ENCODE assay signal across 10 mouse cellular contexts in genomic region chr10:103027931-103028252, GRCm38 (mm10). TPM values are rescaled to one million over a fixed set of nuclear protein-coding genes. Genes with fewer than 3 reads are reported as not detected.
DNase-seq lines count a peak whose midpoint lies in the region; ATAC-seq lines count a peak whose summit lies in the region.
"Had no signal": no experiment of that assay in that cellular context is flagged by ENCODE, and none has a peak within 500 bp of the region (broad histone marks: within the 10 kb centered on the region; RNA-seq: fewer than 3 reads in every experiment).

No protein-coding gene starts in this region.

- no peak for DNase-seq in kidney, postnatal 10 days
- DNase-seq in embryonic facial prominence, embryonic 11.5 days (ENCODE audit: low spot score), result no peak
- no peak for DNase-seq in thymus, postnatal 4 days
- no peak for DNase-seq in left cerebral cortex, postnatal 10 days (ENCODE audit: extremely low spot score in 1 of 2, low spot score in 2 of 2)
- DNase-seq in left cerebral cortex, adult 11 months (ENCODE audit: low spot score), result no peak

- intact Hi-C loops in left cerebral cortex, postnatal 10 days (cut with DNase I), result no loop called here

- no peaks in the 10 kb centered on the region for H3K9me3 ChIP-seq in kidney, embryonic 16.5 days (ENCODE audit: low read length)
- H3K9me3 ChIP-seq in embryonic facial prominence, embryonic 11.5 days (replicated peaks; ENCODE audit: control insufficient read depth, low read length), result no peaks in the 10 kb centered on the region
- no peaks in the 10 kb centered on the region for H3K9me3 ChIP-seq in hindbrain, embryonic 15.5 days
- no peaks in the 10 kb centered on the region for H3K9me3 ChIP-seq in midbrain, embryonic 13.5 days

- peak overlapping the region; percentile 55 for H3K4me3 ChIP-seq in kidney, embryonic 16.5 days (ENCODE audit: low read length)
- peak overlapping the region; percentile 53 for H3K4me3 ChIP-seq in embryonic facial prominence, embryonic 11.5 days (ENCODE audit: low read depth, low read length)
- H3K4me3 ChIP-seq in hindbrain, embryonic 15.5 days, result peak overlapping the region; percentile 18
- peak overlapping the region; percentile 36 for H3K4me3 ChIP-seq in midbrain, embryonic 13.5 days (replicated peaks)

- no peak for ATAC-seq in kidney, embryonic 16.5 days (ENCODE audit: low FRiP score, low TSS enrichment)
- ATAC-seq in embryonic facial prominence, embryonic 11.5 days (replicated peaks; ENCODE audit: insufficient number of reproducible peaks, low FRiP score, low TSS enrichment, low read depth), result no peak
- no peak for ATAC-seq in hindbrain, embryonic 15.5 days (ENCODE audit: low FRiP score, low read depth)
- no peak for ATAC-seq in midbrain, embryonic 13.5 days

- peaks cover 71% of the 10 kb centered on the region for H3K27me3 ChIP-seq in kidney, embryonic 16.5 days (ENCODE audit: insufficient read depth, low read length)
- H3K27me3 ChIP-seq in embryonic facial prominence, embryonic 11.5 days (ENCODE audit: control insufficient read depth, insufficient read depth, low read length), result peaks cover 20% of the 10 kb centered on the region
- peaks cover 57% of the 10 kb centered on the region for H3K27me3 ChIP-seq in hindbrain, embryonic 15.5 days
- H3K27me3 ChIP-seq in midbrain, embryonic 13.5 days, result peaks cover 74% of the 10 kb centered on the region

- no peaks in the 10 kb centered on the region for H3K36me3 ChIP-seq in kidney, embryonic 16.5 days (ENCODE audit: insufficient read depth, low read length)
- H3K36me3 ChIP-seq in embryonic facial prominence, embryonic 11.5 days (replicated peaks; ENCODE audit: control insufficient read depth, insufficient read depth, low read depth, low read length), result no peaks in the 10 kb centered on the region
- H3K36me3 ChIP-seq in hindbrain, embryonic 15.5 days, result no peaks in the 10 kb centered on the region
- no peaks in the 10 kb centered on the region for H3K36me3 ChIP-seq in midbrain, embryonic 13.5 days

- H3K27ac ChIP-seq in kidney, embryonic 16.5 days (ENCODE audit: low read length), result peak overlapping the region; percentile 81
- H3K27ac ChIP-seq in embryonic facial prominence, embryonic 11.5 days (replicated peaks; ENCODE audit: low read depth, low read length), result peak overlapping the region; percentile 90
- no peak overlapping the region for H3K27ac ChIP-seq in hindbrain, embryonic 15.5 days (replicated peaks)
- H3K27ac ChIP-seq in midbrain, embryonic 13.5 days, result no peak overlapping the region

- H3K9ac ChIP-seq in kidney, embryonic 16.5 days (replicated peaks; ENCODE audit: low read length), result peak overlapping the region; percentile 40
- peak overlapping the region; percentile 67 for H3K9ac ChIP-seq in embryonic facial prominence, embryonic 11.5 days (replicated peaks; ENCODE audit: low read length)
- H3K9ac ChIP-seq in hindbrain, embryonic 15.5 days, result no peak overlapping the region
- no peak overlapping the region for H3K9ac ChIP-seq in midbrain, embryonic 13.5 days (replicated peaks)

- peak overlapping the region; percentile 70 for H3K4me2 ChIP-seq in kidney, embryonic 16.5 days (replicated peaks; ENCODE audit: low read depth, low read length)
- H3K4me2 ChIP-seq in embryonic facial prominence, embryonic 11.5 days (ENCODE audit: low read depth, low read length), result peak overlapping the region; percentile 46
- H3K4me2 ChIP-seq in hindbrain, embryonic 15.5 days, result peak overlapping the region; percentile 46
- peak overlapping the region; percentile 54 for H3K4me2 ChIP-seq in midbrain, embryonic 13.5 days (replicated peaks)

- peaks cover 9% of the 10 kb centered on the region for H3K4me1 ChIP-seq in kidney, embryonic 16.5 days (ENCODE audit: insufficient read depth, low read length)
- no peaks in the 10 kb centered on the region for H3K4me1 ChIP-seq in embryonic facial prominence, embryonic 11.5 days (ENCODE audit: control insufficient read depth, insufficient read depth, low read length)
- peaks cover 13% of the 10 kb centered on the region; the same call in 1 of the 2 replicates for H3K4me1 ChIP-seq in hindbrain, embryonic 15.5 days (replicated peaks)
- peaks cover 14% of the 10 kb centered on the region for H3K4me1 ChIP-seq in midbrain, embryonic 13.5 days (replicated peaks)

- WGBS in kidney, embryonic 16.5 days, result under 1% methylated on average over 15 of the region's 15 CpGs
- WGBS in embryonic facial prominence, embryonic 11.5 days, result under 1% methylated on average over 15 of the region's 15 CpGs
- 1% methylated on average over 15 of the region's 15 CpGs for WGBS in hindbrain, embryonic 15.5 days
- WGBS in midbrain, embryonic 13.5 days, result under 1% methylated on average over 15 of the region's 15 CpGs

RNA-seq across cellular contexts. Expression of gene Alx1, which starts 2.1 kb away (rescaled TPM):
- polyA plus RNA-seq in kidney, embryonic 16.5 days (2015; fragmentation: Nextera tagmentation; extraction: Ambion mirVana), result 31.5 and 37.9 TPM in 2 replicates
- 186 and 220 TPM in 2 replicates for polyA plus RNA-seq in embryonic facial prominence, embryonic 11.5 days (2014; fragmentation: Nextera tagmentation; extraction: Ambion mirVana)
- polyA plus RNA-seq in hindbrain, embryonic 15.5 days (2015; fragmentation: Nextera tagmentation; extraction: Ambion mirVana), result 0.12 and 0.22 TPM in 2 replicates
- 0.38 and 0.43 TPM in 2 replicates for polyA plus RNA-seq in midbrain, embryonic 13.5 days (2015; fragmentation: Nextera tagmentation; extraction: Ambion mirVana)
- under 1 TPM in 1 of 2 experiments, not detected in 1; 0.30 TPM for total RNA-seq in left cerebral cortex, postnatal 10 days (2021)
- total RNA-seq: common myeloid progenitor, adult 5-6 weeks had no signal
- polyA plus RNA-seq: spleen, adult 2 months had no signal

Comparison
In these comparisons a context has a peak if more than half of its experiments do, and no peak if none do; other contexts are left out.
1. H3K27ac ChIP-seq: peak in kidney, embryonic 16.5 days (single experiment) and embryonic facial prominence, embryonic 11.5 days (single experiment); none in hindbrain, embryonic 15.5 days (single experiment) and midbrain, embryonic 13.5 days (single experiment).
2. H3K9ac ChIP-seq: peak in kidney, embryonic 16.5 days (single experiment) and embryonic facial prominence, embryonic 11.5 days (single experiment); none in hindbrain, embryonic 15.5 days (single experiment) and midbrain, embryonic 13.5 days (single experiment).
3. RNA of gene Alx1, which starts 2.1 kb away (polyA plus RNA-seq): 186 to 220 TPM in embryonic facial prominence, embryonic 11.5 days and 31.5 to 37.9 TPM in kidney, embryonic 16.5 days; 0.38 to 0.43 TPM in midbrain, embryonic 13.5 days and 0.12 to 0.22 TPM in hindbrain, embryonic 15.5 days; every median in the first group is over 10 times any median in the second.
4. Peak in every context shown above with its lines, with median percentiles within 50 percentile points of each other: H3K4me2 ChIP-seq and H3K4me3 ChIP-seq.